Mouse (Mus musculus): ENCODE measurements at regions not wholly inside any gene's neighbourhood (a gene's known extent, or its start where the extent isn't known, plus 50 kb on each side); places are given as distances from the start of the nearest gene placed in this dataset.

DNA sequence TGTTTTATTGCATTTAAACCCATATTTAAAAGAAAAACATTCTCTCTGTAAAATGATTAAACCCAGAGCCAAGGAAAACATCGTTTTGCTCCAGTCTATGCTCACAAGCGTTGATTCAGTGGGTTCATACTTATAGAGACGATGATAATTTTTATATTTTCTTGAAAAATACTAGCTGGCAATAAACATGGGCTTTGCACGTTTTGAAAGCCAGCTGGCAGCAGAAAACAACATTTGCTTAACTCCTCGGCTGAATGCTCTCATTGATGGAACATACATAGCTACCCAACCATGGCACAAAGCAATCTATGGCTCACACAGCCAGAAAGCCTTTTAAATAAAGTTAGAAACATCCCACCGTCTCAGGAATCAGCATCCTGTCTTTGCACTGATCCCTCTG, 366.5 kb downstream of the Rapgef2 start:
- ATAC-seq (replicated peaks in 1 of 2; ENCODE audit: insufficient read depth in 1 of 2, low FRiP score in 2 of 2, low TSS enrichment in 1 of 2, low read depth in 1 of 2, poor library complexity in 2 of 2, severe bottlenecking in 2 of 2) = no peak

- peak; percentile 99 to 100 for ATAC-seq (replicated peaks in 1 of 2; ENCODE audit: insufficient read depth in 1 of 2, low FRiP score in 2 of 2, low TSS enrichment in 1 of 2, low read depth in 1 of 2, poor library complexity in 2 of 2, severe bottlenecking in 2 of 2)
These were observed 366.9 kb downstream of the Rapgef2 start for GRCm38 (mm10) chr3:78919407-78919806.

DNA sequence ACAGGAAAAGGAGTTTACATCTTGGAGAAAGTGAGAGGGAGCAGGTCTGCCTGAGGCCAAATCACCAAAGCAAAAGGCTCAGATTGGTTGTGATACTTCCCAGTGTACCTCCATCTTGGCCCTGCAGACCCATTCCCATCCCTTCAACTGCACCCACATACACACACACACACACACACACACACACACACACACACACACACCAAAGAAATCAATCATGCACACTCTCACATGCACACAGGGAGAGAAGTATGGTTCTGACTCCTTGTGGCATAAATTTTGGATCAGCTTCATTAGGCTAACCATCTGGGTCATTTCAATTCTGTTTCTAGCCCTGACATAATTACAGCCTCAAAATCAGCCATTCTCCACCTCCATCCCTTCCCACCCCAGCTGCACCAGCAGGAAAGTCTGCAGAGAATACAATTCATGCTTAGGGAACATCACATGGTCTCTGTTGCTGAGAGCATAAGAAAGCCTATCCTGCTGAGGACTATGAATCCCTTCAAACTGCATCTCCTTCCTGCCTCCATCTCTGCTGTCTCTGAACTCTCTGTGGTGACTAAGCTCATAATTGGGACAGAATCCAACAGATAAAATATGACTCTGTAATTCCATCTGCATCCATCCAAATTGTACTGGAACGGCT, 378.0 kb downstream of the Rapgef2 start:
- ATAC-seq (replicated peaks in 1 of 2; ENCODE audit: insufficient read depth in 1 of 2, low FRiP score in 2 of 2, low TSS enrichment in 1 of 2, low read depth in 1 of 2, poor library complexity in 2 of 2, severe bottlenecking in 2 of 2) = no peak

DNA sequence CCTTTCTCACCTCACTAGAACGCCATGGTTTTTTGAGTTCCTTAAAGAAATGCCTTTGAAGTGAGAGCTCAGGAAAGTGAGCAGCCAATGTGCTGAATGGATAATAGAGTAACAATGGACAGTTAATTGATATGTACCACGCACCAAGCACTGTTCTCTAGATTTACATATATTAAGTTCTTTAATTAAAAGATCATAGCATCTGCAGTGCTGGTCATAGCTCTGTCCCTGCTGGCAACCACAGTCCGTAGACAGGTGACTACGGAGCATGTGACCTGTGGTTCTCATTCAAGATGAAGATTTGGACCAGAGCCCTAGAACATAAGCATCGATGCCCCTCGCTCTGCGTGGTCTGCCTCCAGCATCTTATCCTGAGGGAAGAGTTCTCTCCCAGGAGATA, 378.5 kb downstream of the Rapgef2 start:
- ATAC-seq (replicated peaks in 1 of 2; ENCODE audit: insufficient read depth in 1 of 2, low FRiP score in 2 of 2, low TSS enrichment in 1 of 2, low read depth in 1 of 2, poor library complexity in 2 of 2, severe bottlenecking in 2 of 2) = no peak

- no peak for ATAC-seq (replicated peaks in 1 of 2; ENCODE audit: insufficient read depth in 1 of 2, low FRiP score in 2 of 2, low TSS enrichment in 1 of 2, low read depth in 1 of 2, poor library complexity in 2 of 2, severe bottlenecking in 2 of 2)
These were observed 384.4 kb downstream of the Rapgef2 start for GRCm38 (mm10) chr3:78901838-78902484.

GRCm38 (mm10) chr3:78901016-78901837, 385.1 kb downstream of the Rapgef2 start:
- peak in 1 of 2 experiments; percentile 36; a peak in 1 of 4 replicates for ATAC-seq (replicated peaks in 1 of 2; ENCODE audit: insufficient read depth in 1 of 2, low FRiP score in 2 of 2, low TSS enrichment in 1 of 2, low read depth in 1 of 2, poor library complexity in 2 of 2, severe bottlenecking in 2 of 2)

DNA sequence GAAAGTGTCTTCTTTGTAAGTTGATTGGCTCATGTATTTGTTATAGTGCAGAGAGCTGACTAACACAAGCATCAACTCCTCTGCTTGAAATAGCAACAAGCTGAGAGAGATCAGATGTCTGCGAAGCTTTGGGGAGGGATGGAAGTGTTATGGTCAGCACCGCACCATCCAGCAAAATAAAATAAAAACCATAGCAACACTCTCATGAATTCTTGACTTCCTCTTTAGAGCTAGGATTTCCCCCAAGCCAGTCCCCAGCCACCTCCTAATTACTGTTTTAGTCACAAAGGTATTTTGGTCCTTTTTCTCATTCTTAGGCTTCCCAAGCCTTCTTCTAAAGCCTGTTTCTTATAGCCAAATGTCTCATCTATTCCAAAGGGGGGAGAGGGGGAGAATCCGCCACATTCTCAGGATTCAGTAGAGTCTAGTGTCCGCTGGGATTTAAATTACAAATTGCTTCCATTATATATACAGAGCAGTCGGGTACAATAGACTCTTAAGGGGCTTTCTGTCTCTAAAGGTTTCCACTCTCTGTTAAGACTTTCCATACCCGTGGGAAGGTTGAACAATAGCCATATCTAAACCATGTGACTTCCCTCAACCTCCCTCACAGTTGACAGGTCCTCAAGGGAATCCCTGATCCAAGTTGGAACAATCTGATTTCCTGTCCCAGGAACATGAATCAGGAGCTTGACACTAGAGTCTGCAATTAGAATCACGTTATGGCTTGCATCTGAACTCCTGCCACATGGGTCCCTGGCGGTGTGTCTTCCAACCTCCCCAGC, 386.7 kb downstream of the Rapgef2 start:
- peak; percentile 53 to 79; a peak in 3 of 4 replicates for ATAC-seq (replicated peaks in 1 of 2; ENCODE audit: insufficient read depth in 1 of 2, low FRiP score in 2 of 2, low TSS enrichment in 1 of 2, low read depth in 1 of 2, poor library complexity in 2 of 2, severe bottlenecking in 2 of 2)

DNA sequence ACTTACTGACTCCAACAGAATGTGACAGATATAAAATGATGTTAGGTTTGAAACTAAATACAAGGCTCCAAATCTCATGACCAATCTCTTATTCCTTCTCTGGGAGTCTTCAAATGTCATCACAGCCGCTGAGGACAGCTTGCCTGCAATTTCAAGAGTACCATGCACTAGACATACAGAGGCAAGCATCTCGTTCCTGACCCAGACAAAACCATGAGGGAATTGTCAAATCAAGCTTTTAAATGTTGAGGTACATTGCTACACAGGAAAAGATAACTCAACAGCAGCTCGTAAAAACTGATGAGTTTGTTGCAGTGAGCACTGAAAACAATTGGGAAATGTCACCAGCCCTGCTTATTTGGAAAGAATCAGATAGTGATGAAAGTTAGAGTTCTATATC, 397.0 kb downstream of the Rapgef2 start:
- ATAC-seq (replicated peaks in 1 of 2; ENCODE audit: insufficient read depth in 1 of 2, low FRiP score in 2 of 2, low TSS enrichment in 1 of 2, low read depth in 1 of 2, poor library complexity in 2 of 2, severe bottlenecking in 2 of 2) = no peak

DNA sequence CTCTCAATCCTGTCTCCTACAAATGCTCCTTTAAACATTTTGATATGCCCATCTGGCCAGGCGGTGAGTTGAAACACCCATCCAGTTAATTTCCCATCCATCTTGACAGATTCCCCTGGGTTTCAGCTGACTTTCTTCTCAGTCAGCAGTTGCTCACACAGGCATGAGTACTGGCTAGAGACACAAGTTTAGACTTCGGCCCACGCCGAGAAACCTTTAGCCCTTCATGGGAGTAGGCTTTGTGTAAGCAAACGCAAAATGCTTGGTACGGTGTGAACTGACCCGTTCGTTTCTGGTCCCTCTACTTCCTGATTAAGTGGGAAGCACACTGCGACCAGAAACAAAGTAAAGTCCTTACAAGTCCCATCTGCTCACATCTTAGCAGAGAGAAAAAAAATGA, 401.6 kb downstream of the Rapgef2 start:
- ATAC-seq (replicated peaks in 1 of 2; ENCODE audit: insufficient read depth in 1 of 2, low FRiP score in 2 of 2, low TSS enrichment in 1 of 2, low read depth in 1 of 2, poor library complexity in 2 of 2, severe bottlenecking in 2 of 2) = no peak

- ATAC-seq (replicated peaks in 1 of 2; ENCODE audit: insufficient read depth in 1 of 2, low FRiP score in 2 of 2, low TSS enrichment in 1 of 2, low read depth in 1 of 2, poor library complexity in 2 of 2, severe bottlenecking in 2 of 2) = no peak
These were observed 402.3 kb downstream of the Rapgef2 start for GRCm38 (mm10) chr3:78884029-78884428.

DNA sequence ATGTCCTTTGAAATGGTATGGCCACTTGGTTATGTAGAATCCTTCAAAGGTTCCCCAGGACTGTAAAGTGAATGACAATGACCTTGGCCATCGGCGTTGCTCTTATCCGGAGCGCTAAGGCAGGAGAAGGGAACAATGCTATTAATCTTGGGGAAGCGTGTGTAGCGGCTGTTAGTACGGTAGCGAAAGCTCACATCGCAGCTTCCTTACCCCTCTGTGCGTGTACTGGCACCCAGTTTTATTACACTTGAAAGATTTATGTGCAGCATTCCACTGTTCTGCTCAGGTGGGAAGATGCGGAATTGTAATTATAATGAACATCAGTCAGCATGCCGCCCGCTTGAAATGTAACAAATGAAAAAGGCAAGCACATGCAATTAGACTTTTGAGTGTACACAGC, 406.2 kb downstream of the Rapgef2 start:
- no peak for ATAC-seq (replicated peaks in 1 of 2; ENCODE audit: insufficient read depth in 1 of 2, low FRiP score in 2 of 2, low TSS enrichment in 1 of 2, low read depth in 1 of 2, poor library complexity in 2 of 2, severe bottlenecking in 2 of 2)

DNA sequence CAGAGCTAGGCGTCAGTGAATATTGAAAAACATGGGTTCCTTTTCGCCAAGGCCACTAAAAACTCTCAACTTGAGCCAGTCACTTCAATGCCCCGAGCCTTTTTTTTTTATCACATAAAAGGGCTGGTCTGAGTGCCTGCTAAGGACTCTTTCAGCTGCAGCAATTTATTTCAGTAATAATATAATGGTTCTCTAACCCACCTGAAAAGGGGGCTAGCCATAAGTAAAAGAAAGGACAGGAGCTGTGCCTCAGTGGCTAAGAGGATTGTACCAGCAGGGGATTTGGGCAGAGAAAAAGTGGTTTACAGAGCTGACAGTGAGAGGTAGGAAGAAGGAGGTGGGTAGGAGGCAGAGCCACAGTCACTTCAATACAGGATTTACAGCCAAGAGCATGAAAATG, 409.0 kb downstream of the Rapgef2 start:
- ATAC-seq (replicated peaks in 1 of 2; ENCODE audit: insufficient read depth in 1 of 2, low FRiP score in 2 of 2, low TSS enrichment in 1 of 2, low read depth in 1 of 2, poor library complexity in 2 of 2, severe bottlenecking in 2 of 2) = no peak

DNA sequence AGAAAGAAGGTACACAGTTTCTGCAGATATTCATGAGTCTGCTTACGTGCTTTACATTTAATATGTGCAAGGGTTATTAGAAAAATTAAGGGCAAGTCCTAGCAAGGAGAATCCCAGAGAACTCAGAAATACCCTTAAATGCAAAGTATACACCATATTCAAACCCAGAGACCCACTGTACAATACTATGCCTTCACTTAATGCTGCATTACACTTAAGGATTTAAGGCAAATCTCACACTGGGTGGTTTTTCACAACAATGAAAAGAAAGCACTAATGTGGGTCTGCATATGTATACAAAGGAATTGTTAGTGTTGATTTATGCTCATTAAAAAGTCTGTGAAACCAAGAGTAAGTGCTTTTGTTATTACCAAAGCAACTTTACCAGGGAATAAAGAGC, 419.4 kb downstream of the Rapgef2 start:
- ATAC-seq (replicated peaks in 1 of 2; ENCODE audit: insufficient read depth in 1 of 2, low FRiP score in 2 of 2, low TSS enrichment in 1 of 2, low read depth in 1 of 2, poor library complexity in 2 of 2, severe bottlenecking in 2 of 2) = no peak

GRCm38 (mm10) chr3:78866083-78866726, 420.1 kb downstream of the Rapgef2 start:
- no peak for ATAC-seq (replicated peaks in 1 of 2; ENCODE audit: insufficient read depth in 1 of 2, low FRiP score in 2 of 2, low TSS enrichment in 1 of 2, low read depth in 1 of 2, poor library complexity in 2 of 2, severe bottlenecking in 2 of 2)

DNA sequence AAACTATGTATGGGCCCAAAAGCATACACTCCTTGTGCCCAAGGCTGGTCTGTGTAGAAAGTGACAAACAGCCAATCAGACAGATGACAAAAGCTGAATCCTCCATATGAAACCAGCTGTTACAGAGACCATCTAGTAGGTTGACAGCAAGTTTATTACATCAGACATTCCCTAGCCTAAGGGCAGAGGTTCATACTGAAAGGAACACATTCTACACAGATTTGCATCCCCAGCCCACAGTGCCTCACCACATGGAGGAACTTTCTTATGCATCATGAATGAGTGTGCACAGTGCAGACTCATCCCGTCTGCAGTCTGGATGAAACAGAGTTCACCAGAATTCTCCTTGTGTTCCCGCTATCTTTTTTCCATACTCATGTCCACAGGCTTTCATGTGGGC, 423.3 kb downstream of the Rapgef2 start:
- no peak for ATAC-seq (replicated peaks in 1 of 2; ENCODE audit: insufficient read depth in 1 of 2, low FRiP score in 2 of 2, low TSS enrichment in 1 of 2, low read depth in 1 of 2, poor library complexity in 2 of 2, severe bottlenecking in 2 of 2)

DNA sequence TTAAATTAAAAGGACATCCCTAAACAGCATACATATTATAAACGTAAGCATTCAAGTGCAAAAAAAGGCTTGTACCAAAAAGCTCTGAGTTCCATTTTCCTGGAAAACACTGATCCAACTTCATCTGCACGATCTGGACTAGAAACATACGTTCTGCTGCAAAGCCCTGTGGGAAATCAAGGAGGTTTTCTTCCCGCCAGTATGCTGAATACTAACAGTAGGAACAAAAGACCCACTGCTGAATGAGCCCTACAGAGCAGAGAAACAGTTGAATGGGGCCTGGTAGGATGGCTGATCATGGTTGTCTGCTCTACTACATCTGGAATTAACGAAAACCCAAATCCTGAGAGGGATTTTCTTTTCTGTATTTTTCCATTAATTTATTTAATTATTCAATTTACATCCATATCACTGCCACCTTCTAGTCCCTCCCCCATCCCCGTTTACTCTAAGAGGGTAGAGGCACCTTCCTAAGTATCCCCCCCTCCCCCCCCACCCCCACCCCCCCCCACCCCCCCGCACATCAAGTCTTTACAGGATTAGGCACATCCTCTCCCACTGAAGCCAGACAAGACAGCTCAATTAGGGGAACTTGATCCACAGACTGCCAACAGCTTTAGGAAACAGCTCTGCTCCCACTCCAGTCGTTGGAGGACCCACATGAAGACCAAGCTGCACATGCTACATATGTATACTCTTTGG, 439.5 kb downstream of the Rapgef2 start:
- ATAC-seq (replicated peaks in 1 of 2; ENCODE audit: insufficient read depth in 1 of 2, low FRiP score in 2 of 2, low TSS enrichment in 1 of 2, low read depth in 1 of 2, poor library complexity in 2 of 2, severe bottlenecking in 2 of 2) = no peak

DNA sequence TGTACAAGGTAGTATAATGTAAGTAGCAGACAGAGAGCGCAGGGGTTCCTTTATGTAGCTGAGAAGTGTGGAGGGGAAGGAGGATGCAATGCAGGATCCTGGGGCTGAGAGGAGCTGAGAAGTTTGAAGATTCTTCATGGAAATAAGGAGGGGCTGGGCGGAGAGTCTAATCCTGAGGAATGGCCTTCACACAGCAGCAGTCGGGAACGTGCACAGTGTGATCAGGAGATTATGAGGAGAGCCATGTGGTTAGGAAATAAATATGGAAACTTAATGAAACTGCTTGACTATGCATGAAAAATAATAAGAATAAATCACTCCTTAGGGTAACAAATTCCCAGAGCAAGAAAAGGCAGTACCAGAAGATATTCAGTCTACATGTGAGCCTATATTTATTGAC, 445.1 kb downstream of the Rapgef2 start:
- no peak for ATAC-seq (replicated peaks in 1 of 2; ENCODE audit: insufficient read depth in 1 of 2, low FRiP score in 2 of 2, low TSS enrichment in 1 of 2, low read depth in 1 of 2, poor library complexity in 2 of 2, severe bottlenecking in 2 of 2)

Measured in hematopoietic stem cell, adult 5-6 weeks (primary cell).